Mouse (Mus musculus) ES-Bruce4 (cell line): ENCODE measurements around the gene Frmd4b.

Experiments
- CTCF ChIP-seq: IDR thresholded peaks from one replicate; pipeline ENCODE4 v1.8.1; 2011; ENCODE audit warnings: low read depth, low read length
- POLR2A ChIP-seq: IDR thresholded peaks from one replicate; pipeline ENCODE4 v1.8.1; 2011; ENCODE audit warnings: low read length; ENCODE audit not compliant: insufficient read depth

GRCm38 (mm10) chr6:97553431-97553830, 63.9 kb downstream of the Frmd4b start:
- TF ChIP-seq POLR2A (no peak), CTCF (no peak)
